Mouse (Mus musculus) left cerebral cortex, adult 9 months (tissue): ENCODE measurements around the gene Isyna1.

Experiments used
- DNase-seq, 2 experiments: peaks; one replicate each; pipeline ENCODE4 v3.0.0; 2022; ENCODE audit warnings: low spot score in 2 of 2

Isyna1 gene

DNA sequence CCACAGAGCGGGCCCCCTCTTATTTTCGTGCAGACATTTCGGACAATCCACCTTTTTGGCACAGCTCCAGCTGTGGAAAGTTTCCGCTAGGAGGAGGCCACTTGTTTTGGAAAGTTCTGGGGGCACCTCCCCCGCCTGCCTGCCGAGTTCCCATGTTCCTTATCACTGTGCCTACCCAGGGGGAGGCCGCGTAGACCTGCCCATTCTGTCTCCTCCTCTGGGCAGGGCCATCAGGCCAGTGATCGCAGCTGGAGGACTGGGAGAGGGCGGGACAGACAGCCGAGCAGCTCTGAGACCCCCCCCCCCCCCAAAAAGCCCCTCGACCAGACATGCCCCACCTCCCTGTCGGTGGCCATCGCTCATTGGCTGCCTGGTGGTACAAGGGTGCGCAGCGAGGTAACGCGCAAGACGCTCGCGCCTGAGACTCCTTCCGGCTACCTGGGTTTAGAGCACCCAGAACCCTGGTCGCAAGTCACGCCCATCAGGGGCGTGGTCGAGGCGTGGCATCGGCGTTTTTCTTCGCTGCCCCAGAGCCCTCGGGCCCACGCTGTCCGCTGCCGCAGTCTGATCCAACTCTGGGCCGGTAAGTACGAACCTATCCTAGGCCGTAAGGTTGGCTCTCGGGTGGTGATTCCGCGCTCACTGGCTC lies at the start of gene Isyna1:
Gene Isyna1, plus strand, starts transcription at position 413 of the 649 bp plus-strand sequence.
- DNase-seq = peak in 1 of 2 experiments; percentile 75

DNA sequence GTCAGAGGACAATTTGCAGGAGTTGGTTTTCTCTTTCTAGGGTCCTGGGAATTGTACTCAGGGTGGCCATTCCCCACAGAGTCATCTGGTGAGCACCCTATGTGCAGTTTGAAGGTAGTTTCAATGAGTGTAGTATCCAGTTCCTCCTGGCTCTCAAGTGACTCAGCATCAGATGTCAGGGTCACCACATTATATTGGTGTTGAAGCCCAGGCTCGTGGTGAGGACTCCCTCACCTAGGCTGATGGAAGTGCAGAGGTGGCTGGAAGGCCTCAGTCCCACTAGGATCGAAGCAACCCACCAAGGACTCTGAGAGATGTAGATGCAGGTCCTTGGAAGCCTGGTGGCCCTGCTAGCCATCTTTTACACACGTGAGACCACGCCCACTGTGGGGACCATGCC lies 47.8 kb upstream of the Isyna1 start:
- no peak for DNase-seq

DNA sequence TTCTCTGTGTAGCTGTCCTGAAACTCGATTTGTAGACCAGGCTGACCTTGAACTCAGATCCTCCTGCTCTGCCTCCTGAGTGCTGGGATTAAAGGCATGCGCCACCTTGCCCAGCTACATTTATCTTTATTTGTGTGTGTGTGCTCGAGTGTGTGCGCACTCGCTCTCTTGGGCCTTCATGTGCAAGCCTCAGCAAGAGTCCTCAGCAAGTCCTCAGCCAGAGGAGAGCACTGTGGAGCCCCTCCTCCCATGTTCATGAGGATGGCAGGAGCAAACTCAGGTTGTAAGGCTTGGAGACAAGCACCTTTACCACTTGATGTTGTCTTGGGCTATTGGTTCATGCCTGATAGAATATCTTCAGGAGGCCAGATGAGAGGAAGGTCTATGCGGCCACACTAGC lies 46.4 kb upstream of the Isyna1 start:
- DNase-seq = no peak

DNA sequence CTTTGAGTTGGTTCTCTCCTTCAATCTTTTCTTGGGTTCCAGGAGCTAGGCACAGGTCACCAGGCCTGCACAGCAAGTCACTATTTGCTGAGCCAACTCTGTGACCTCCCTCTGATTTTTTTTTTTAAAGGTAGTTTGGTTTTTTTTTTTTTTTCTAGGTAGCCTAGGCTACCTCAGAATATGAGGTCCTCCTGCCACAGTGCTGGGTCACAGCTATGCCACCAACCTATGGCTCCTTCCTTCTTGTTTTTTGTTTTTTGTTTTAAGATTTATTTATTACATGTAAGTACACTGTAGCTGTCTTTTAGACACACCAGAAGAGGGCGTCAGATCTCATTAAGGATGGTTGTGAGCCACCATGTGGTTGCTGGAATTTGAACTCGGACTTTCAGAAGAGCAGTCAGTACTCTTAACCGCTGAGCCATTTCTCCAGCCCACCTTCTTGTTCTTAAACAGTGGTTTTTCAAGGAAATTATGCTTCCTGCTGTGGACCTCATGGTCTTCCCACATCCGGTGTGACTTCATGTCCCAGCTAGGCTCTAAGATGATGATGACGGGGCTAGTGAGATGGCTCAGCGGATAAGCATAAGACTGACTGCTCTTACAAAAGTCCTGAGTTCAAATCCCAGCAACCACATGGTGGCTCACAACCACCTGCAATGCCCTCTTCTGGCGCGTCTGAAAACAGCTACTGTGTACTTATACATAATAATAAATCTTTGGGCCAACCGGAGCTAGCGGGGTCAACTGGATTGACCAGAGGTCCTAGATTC lies 44.6 kb upstream of the Isyna1 start:
- no peak for DNase-seq

DNA sequence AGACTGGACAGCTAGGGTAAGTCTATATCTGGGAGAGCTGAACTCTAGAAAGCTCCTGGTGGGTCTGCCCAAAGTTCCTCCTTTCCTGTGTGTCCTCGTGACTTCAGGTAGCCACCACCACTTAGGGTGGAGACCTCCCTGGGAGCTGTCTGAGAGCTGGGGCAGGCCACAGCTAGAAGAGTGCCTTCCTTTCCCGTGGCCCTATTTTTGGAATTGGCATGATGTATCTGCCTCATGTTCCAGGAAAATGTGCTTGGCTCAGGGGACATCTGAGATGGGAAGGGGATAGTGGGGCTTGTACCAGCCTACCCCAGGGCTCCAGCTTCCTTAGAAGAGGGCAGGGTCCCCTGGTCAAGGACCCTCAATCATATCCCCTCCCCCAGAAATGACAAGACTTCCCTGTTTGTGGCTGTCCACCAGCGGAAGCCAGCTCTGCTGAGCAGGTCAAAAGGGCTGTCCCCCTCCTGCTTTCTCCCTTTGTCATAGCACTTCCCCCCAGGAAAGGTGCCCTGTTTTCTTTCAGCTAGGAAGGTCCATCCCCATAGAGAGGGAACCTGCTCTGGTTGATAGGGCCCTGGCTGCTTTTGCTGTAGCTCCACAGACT lies 42.5 kb upstream of the Isyna1 start:
- DNase-seq = no peak

DNA sequence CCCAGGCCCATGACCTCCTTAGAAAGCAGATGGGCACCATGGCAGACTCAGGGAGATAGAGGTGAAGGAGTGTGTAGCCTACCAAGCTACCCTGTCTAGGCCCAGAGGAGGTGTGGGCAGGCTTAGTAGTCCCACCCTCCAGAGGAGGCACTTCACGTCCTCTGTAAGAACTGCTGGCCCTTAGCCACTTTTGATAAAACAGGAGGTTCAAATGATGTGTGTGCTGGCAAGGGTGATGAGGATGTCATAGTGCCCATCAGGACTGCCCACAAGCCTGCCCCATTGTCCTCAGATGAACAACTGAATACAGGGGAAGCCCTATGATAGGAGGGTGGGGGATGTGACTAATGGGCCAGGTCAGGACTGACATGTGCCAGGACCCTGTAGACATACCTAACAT lies 41.3 kb upstream of the Isyna1 start:
- DNase-seq = no peak

DNA sequence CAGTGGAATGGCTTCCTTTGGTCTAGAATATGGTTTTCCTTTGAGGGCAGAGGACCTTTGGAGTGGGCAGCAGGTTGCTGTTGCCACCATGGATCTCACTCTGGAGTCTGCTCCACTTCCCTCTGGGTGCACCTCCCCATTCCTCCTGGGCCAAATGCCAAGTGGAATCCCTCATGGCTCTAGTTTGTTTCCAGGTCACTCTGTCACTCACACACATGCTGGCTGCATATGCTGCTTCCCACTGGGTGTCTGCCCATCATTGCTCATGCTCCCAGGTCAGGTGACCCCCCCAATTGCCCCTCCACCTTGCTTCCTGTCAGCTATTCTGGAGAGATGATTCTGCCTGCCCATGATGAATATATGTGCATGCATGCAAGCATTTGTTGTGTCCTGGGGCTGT lies 40.4 kb upstream of the Isyna1 start:
- DNase-seq = no peak

DNA sequence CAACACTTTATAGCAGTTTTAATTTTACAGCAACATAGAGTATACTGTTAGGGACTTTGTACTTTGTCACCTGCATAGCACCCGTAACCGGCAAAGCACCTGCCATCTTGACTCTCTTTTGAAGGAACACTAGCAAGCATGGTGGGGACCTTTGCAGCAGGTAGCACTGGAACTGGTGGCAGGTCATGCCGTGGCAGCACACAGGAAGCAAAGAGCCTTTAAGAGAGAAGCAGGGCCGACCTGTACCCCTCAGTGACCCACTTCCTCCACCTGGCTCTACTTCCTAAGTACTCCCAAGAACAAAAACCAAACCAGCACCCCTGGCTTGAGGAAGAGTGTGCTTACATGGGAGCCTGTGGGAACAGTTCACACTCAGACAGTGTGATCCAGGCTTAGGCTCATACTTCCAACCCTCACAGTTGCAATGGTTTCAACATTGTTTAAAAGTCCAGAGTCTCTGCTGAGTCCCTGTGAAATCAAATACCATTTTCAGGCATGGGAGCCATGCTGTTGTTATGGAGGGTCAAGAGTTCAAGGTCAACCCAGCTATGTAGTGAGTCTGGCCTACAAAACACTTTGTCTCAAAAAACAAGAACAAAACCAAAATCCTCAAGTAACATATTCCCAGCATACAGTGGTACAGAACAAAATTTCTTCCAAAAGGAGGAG lies 39.0 kb upstream of the Isyna1 start:
- DNase-seq = no peak

DNA sequence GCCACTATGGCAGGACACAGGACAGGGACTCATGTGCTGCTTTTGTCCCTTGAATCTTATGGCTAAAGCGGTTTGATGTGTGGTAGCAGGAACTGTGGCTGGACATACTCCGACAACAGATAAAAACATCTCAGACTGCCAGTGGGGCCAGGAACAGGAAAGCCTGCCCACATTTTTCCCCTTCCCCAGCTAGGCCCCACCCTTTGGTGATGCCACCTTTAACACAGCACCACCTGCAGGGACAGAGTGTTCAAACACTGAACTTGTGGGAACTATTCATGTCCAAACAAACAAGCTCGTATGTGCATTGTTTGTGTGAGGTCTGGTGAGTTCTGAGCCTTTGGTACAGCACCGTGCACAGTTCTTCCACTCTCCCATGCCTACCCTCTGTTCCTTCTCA lies 35.8 kb upstream of the Isyna1 start:
- no peak for DNase-seq

DNA sequence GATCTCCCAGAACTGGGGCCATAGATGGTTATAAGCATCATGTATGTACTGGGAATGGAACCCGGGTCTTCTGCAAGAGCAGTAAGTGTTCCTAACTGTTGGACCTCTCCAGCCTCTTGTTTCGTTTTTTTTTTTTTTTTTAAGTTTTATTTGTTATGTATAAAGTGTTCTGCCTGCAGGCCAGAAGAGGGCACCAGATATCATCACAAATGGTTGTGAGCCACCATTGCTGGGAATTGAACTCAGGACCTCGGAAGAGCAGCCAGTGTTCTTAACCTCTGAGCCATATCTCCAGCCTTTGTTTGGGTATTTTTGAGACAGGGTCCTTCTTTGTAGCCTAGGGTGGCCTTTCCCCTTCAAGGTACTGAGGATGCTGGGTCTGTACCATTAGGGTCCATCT lies 35.2 kb upstream of the Isyna1 start:
- no peak for DNase-seq

DNA sequence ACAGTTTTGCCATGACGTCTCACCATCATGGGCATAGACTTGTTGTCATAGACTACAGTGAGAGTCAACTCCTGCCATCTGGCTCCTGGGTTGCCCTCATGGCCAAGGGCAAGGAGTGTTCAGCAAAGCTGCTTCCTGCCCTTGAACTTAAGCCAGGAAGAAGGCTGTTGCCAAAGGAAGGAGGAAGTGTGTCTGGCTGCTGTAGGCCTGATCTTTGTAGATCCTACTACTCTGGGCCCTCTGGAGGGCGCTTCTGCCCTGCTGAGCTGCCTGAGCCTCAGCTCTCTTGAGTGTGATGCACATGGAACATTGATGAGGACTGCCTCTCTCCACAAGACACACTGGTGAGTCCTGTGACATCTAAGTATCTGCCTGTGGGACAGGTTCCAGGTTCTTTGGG lies 34.1 kb upstream of the Isyna1 start:
- DNase-seq = peak in 1 of 2 experiments; percentile 56

DNA sequence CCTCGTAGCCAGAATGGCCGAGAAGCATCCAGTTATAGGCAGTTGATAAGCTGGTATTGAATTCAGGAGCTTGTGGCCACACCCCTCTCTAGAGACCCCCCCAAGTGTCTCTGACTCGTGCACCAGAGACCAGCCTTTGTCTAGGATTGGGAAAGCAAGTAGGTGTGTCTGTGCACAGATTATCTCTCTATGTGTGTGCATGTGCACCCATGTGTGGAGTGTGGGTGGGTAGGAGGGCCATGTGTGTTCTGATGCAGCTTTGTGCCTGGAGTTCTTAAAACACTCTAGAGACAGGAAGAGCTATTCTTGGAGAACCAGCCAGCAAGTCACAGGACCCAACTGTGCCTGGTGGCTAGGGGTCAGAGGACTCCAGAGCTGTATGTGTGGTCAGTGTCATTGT lies 33.6 kb upstream of the Isyna1 start:
- no peak for DNase-seq

DNA sequence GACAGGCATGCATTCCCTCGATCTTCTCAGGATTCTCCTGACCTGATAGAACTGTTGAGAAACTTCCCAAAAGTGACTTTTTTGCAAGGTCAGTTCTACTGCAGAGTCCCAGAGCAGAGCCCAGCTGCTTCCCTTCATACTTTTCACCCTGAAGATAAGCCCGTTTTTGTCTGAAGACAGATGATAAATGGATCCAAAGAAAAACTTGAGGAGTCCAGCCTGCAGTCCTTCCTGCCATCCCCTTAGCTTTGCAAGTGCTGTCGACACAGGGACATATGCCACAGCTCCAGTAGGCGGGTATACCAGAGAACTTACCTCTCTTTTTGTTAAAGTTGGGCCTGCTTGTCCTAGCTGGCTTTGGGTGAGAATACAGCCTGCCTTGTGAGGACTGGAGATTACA lies 32.8 kb upstream of the Isyna1 start:
- DNase-seq = no peak

DNA sequence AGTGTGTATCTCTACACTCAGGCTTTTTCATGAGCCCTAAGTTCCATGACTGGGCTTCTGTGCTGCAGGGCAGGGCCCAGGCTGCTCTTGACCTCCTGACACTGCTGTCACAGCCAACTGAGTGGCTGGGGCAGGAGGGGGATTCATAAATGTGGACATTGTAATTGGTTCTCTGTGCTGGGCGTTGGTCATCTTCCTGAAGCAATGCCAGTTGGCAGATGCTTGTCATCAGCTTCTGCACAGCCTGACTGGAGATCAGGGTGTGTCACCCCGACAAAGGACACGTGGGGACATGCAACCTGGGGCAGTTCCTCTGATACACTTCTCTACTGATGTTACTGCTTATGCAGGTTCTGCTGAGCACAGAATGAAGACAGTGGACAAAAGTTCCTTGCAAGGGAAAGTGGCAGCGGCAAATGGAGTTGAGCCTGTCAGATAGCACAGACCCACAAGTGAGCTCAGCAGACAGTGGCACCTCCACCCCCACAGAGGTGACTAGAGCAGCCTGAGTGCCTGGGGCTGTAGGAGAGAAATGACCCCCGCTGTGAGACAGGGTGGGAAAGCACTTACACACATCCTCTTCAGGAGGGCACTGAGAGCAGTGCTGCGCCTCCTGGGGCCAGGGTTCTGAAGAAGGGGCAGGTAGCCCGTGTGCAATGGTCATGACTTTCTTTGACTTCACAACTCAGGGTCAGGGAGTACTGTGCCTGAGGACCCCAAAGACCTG lies 32.2 kb upstream of the Isyna1 start:
- peak in 1 of 2 experiments; percentile 54 for DNase-seq

DNA sequence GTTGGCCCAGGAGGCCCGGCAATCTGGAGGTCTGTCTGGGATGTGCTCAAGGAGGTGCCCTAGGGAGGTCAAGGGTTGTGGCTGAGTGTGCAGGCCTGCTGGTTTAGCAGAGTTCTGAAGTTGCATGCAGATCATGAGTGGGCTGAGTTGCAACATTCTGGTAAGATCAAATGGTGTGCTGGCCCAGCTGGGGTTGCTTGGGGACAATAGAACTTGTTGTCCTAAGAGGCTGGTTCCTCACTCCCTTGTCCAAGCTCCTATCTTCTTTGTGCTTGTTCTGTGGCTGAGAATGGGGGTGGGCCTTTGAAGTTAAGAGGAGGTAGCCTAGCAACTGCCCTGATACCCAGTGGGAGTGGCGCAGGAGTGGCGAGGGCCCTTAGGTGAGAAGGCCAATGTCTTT lies 31.4 kb upstream of the Isyna1 start:
- no peak for DNase-seq

DNA sequence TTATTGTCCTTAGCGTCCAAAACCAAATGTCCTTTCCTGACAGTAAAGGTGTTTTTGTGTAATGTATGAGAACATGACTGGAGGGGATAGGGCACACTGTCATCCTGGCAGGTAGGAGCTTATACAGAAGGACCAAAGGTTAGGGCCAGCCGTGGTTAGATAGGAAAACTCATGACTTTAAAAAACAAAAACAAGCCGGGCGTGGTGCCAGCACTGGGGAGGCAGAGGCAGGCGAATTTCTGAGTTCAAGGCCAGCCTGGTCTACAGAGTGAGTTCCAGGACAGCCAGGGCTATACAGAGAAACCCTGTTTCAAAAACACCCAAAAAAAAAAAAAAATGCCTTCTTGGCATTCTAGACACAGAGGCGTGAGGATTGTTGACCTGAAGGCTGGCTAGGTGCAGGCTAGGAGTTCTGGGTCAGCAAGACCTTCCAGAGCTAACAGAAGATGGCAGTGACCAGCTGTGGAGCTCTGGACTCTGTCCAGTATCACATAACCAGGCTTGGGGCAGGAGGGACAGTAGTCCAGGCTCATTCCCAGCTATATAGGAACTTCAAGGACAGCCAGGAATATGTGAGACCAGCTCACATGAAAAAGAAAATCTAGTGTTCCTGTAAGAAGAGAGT lies 30.3 kb upstream of the Isyna1 start:
- no peak for DNase-seq

DNA sequence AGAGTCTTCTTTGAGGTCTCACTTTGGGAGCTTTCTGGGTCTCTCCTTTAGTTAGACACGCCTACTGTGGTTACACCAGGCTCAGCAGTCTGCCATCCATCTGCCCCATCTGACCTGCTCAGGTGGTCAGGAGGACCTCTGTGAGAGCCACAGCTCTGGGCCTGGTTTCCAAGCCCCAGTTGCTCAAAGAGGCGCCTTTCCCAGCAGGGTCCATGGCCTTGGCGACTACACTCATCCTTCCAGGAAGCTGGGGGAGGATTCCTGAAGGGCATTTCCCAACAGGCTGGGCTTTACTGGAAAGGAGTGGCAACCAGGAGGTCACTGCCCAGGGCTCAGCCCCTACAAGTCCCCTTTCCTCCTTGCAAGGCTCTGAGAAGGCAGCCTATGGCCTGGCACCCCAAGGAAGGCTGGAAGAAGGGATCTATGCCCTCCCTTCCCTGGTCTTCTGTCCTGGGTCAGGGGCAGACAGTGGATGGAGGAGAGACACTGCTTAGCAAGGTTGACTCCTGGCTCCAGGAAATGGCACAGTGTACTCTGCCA lies 29.4 kb upstream of the Isyna1 start:
- no peak for DNase-seq

DNA sequence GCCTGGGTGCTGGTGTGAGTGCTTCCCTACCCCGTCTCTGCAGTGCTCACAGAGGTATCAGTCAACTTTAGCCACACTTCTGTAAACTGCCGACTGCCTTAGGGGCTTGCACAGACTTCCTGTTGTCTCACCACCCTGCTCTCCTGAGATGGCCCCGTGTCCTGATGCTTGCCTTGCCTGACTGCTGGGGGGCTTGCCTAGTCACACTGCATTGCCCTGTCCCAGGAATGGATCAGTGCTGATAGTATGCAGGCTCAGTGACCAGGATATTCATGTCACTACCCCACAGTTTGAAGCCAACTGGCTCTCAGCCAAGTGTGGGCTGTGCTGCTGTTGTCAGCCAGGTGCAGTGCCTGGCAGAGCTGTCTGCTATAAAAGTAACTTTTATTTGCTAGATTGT lies 28.6 kb upstream of the Isyna1 start:
- no peak for DNase-seq

DNA sequence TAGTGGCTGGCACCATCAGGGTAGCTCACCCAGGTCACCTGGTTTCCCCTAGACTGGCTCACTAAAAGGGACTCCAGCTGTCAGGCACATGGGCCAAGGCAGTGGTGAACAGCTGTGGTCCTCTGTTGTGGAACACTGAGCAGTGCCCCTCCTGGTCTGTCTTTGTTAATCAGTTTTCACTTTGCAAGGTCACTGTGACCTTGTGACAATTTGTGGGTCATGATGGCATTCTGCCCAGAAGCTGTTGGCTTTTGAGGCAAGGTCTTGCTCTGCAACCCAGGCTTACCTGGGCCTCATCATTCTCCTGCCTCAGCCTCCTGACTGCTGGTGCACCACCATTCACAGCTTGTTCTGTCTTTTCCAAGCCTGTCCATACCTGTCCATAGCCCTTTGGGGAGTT lies 23.8 kb upstream of the Isyna1 start:
- DNase-seq = no peak

DNA sequence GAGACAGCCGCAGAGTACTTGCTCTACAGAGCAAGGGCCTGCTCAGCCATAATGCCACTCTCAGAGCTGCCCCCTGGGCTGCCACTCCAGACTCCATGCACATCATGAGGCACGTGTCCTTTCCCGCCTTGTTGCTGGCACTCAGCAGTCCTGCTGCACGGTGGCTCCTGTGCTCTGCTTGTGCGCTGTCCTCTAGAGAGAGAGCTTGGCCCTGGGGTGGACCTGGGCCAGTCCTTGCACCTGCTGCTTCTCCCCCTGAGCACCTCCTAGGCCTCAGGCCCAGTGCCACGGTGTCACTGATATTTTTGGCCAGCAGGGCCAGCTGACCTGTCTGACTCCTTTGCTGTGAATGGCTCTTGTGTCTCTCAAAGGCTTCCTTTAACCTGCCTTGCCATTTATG lies 23.2 kb upstream of the Isyna1 start:
- DNase-seq = no peak

DNA sequence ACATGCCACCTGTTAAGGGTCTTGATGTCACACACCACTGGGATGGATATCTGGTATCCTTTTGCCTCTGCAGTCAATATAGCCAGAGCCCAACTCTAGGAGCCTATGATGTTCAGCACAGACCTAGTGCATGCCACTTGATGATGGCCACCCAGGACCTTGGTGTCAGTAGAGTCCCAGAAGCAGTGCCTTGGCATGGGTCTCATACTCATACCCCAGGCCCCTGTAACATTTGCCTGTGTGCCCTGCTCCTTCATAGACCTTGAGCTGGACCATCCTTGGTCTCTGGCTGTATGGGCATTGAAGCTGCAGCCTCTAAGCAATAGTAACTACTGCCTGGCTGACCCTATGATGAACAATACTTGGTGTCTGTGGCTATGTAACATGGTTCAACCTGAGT lies 19.9 kb upstream of the Isyna1 start:
- no peak for DNase-seq
